In genomic region chr3:20198869-20199268, GRCm38 (mm10) we compare ENCODE assay signal across 9 mouse cellular contexts. TPM values are rescaled to one million over a fixed set of nuclear protein-coding genes. Genes with fewer than 3 reads are reported as not detected.
DNase-seq lines count a peak whose midpoint lies in the region; ATAC-seq and TF ChIP-seq lines count a peak whose summit lies in the region.
"Had no signal": no experiment of that assay in that cellular context is flagged by ENCODE, and none has a peak within 500 bp of the region (broad histone marks: within the 10 kb centered on the region; RNA-seq: fewer than 3 reads in every experiment).

No protein-coding gene starts in this region.

- H3K4me2 ChIP-seq in lung, embryonic 15.5 days: no peak overlapping the region

- no peak overlapping the region for H3K4me3 ChIP-seq in gastrocnemius, adult 2 months
- no peak overlapping the region for H3K4me3 ChIP-seq in lung, embryonic 15.5 days

- H3K36me3 ChIP-seq in lung, embryonic 15.5 days: no peaks in the 10 kb centered on the region

- no peak overlapping the region for H3K27ac ChIP-seq in gastrocnemius, adult 2 months
- no peak overlapping the region for H3K27ac ChIP-seq in lung, embryonic 15.5 days

- H3K9ac ChIP-seq in lung, embryonic 15.5 days: no peak overlapping the region

- H3K9me3 ChIP-seq in lung, embryonic 15.5 days: no peaks in the 10 kb centered on the region

- ATAC-seq in lung, embryonic 15.5 days (ENCODE audit: borderline replicate concordance, extremely low read depth, low FRiP score, low TSS enrichment): peak; percentile 57; the same call in 1 of the 2 replicates

- TF ChIP-seq CTCF in gastrocnemius, adult 2 months (IDR thresholded peaks at IDR 0.05): peak; percentile 90

- WGBS in large intestine, adult 2 months: 21% methylated on average over 6 of the region's 6 CpGs
- WGBS in lung, embryonic 15.5 days: 35% methylated on average over 6 of the region's 6 CpGs

- DNase-seq in CD8-positive naive resting alpha-beta T cell, adult 2 months (ENCODE audit: low read depth in 2 of 2, low spot score in 2 of 2): peak; percentile 50 to 62
- peak; percentile 50 for DNase-seq in T-cell, adult 2 months (ENCODE audit: low spot score)
- peak; percentile 70 to 75 for DNase-seq in cerebellum, postnatal 14 days
- DNase-seq in gastrocnemius, adult 2 months: peak; percentile 62
- DNase-seq in large intestine, adult 2 months (ENCODE audit: low read depth, low spot score): peak; percentile 14
- DNase-seq in retina, embryonic 14.5 days (ENCODE audit: low spot score): peak; percentile 84
- DNase-seq in urinary bladder, postnatal 25 days (ENCODE audit: low spot score): peak; percentile 52

- intact Hi-C loops in gastrocnemius, adult 2 months (cut with DNase I): loop anchor here (1.0 to 10.0 kb wide), 4 partner anchors 42 to 295 kb away; partner anchors contain the start of gene Gyg

- peaks cover 10% of the 10 kb centered on the region for H3K4me1 ChIP-seq in lung, embryonic 15.5 days

- no peaks in the 10 kb centered on the region for H3K27me3 ChIP-seq in lung, embryonic 15.5 days

RNA-seq across cellular contexts. Expression of gene Cpa3, which starts 43.1 kb away (rescaled TPM):
- total RNA-seq in gastrocnemius, adult 2 months (2021): 1 to 10 TPM in 1 of 2 experiments, under 1 TPM in 1; 0.94 to 3.4 TPM
- polyA plus RNA-seq in large intestine, adult 2 months (2012; rRNA removed): 0.09 and 0.70 TPM in 2 replicates
- polyA plus RNA-seq in lung, embryonic 15.5 days (2015; fragmentation: Nextera tagmentation; extraction: Ambion mirVana): 5.5 and 7.4 TPM in 2 replicates
- total RNA-seq: layer of hippocampus, adult 18-20 months had no signal

RNA-seq across cellular contexts. Expression of gene Gyg, which starts 43.8 kb away (rescaled TPM):
- 100 to 1,000 TPM; 437 to 466 TPM for total RNA-seq in gastrocnemius, adult 2 months (2021)
- 15.0 and 15.6 TPM in 2 replicates for polyA plus RNA-seq in large intestine, adult 2 months (2012; rRNA removed)
- polyA plus RNA-seq in lung, embryonic 15.5 days (2015; fragmentation: Nextera tagmentation; extraction: Ambion mirVana): 326 and 333 TPM in 2 replicates

Comparison
In these comparisons a context has a peak if more than half of its experiments do, and no peak if none do; other contexts are left out.
1. DNase-seq: peak in every context shown above with its lines; median percentile 84 in retina, embryonic 14.5 days; 72 in cerebellum, postnatal 14 days; 62 in gastrocnemius, adult 2 months; 56 in CD8-positive naive resting alpha-beta T cell, adult 2 months; 52 in urinary bladder, postnatal 25 days; 50 in T-cell, adult 2 months; 14 in large intestine, adult 2 months.
2. RNA of gene Gyg, which starts 43.8 kb away (polyA plus RNA-seq): 326 to 333 TPM in lung, embryonic 15.5 days; 15.0 to 15.6 TPM in large intestine, adult 2 months; every median in the first group is over 10 times any median in the second.